Mouse (Mus musculus): ENCODE results near the gene Ms4a4b. TPM values are rescaled to one million over a fixed set of nuclear protein-coding genes. Genes with fewer than 3 reads are reported as not detected.

The Ms4a4b gene
- total RNA-seq (2021) (under 1 TPM; 0.59 to 0.65 TPM), polyA plus RNA-seq (2012; rRNA removed) (1.8 and 2.8 TPM in 2 replicates)
- long read RNA-seq = 0 reads

- H3K79me2 ChIP-seq (replicated peaks; ENCODE audit: control insufficient read depth, insufficient read depth, low read length) = no peaks in the 10 kb centered on the region
- intact Hi-C loops (cut with DNase I) = no loop called here
- no peaks in the 10 kb centered on the region for H3K27me3 ChIP-seq (ENCODE audit: control insufficient read depth, insufficient read depth, low read length)
- H3K4me3 ChIP-seq = no peak within 1 kb of the TSS
- H3K9ac ChIP-seq (ENCODE audit: low read depth, low read length) = no peak within 1 kb of the TSS
- H3K4me1 ChIP-seq (ENCODE audit: control insufficient read depth, insufficient read depth, low read length) = no peaks in the 10 kb centered on the region
- H3K36me3 ChIP-seq (ENCODE audit: control insufficient read depth, insufficient read depth, low read length) = no peaks in the 10 kb centered on the region
- no peak for DNase-seq
- H3K27ac ChIP-seq = no peak within 1 kb of the TSS
- no peak for TF ChIP-seq EP300 (IDR thresholded peaks at IDR 0.05; ENCODE audit: insufficient read depth, low read depth, low read length)
- TF ChIP-seq POLR2A (IDR thresholded peaks at IDR 0.05; ENCODE audit: insufficient read depth, low read depth, low read length) = no peak
- TF ChIP-seq CTCF (IDR thresholded peaks at IDR 0.05) = no peak
Measured at GRCm38 (mm10) chr19:11443338-11443737, at the start of gene Ms4a4b. Gene Ms4a4b (plus strand): TSS chr19:11443553.

- no peak overlapping the region for H3K9ac ChIP-seq (ENCODE audit: low read depth, low read length)
Measured at GRCm38 (mm10) chr19:11395769-11396168, 47.6 kb upstream of the Ms4a4b start.

GRCm38 (mm10) chr19:11404527-11404926 is 38.8 kb upstream of the Ms4a4b start, which contains the start of gene Ms4a4c:
Gene Ms4a4c (plus strand): TSS chr19:11404770.
- no peaks in the 10 kb centered on the region for H3K4me1 ChIP-seq (ENCODE audit: control insufficient read depth, insufficient read depth, low read length)
- TF ChIP-seq EP300 (IDR thresholded peaks at IDR 0.05; ENCODE audit: insufficient read depth, low read depth, low read length) (no peak), CTCF (IDR thresholded peaks at IDR 0.05) (no peak), POLR2A (IDR thresholded peaks at IDR 0.05; ENCODE audit: insufficient read depth, low read depth, low read length) (no peak)
- H3K36me3 ChIP-seq (ENCODE audit: control insufficient read depth, insufficient read depth, low read length) = no peaks in the 10 kb centered on the region
- H3K4me3 ChIP-seq = no peak within 1 kb of the TSS
- intact Hi-C loops (cut with DNase I) = no loop called here
- no peak within 1 kb of the TSS for H3K9ac ChIP-seq (ENCODE audit: low read depth, low read length)
- no peak within 1 kb of the TSS for H3K27ac ChIP-seq
- H3K79me2 ChIP-seq (replicated peaks; ENCODE audit: control insufficient read depth, insufficient read depth, low read length) = no peaks in the 10 kb centered on the region
- WGBS = 75% methylated on average over 3 of the region's 3 CpGs
- DNase-seq = no peak
- no peaks in the 10 kb centered on the region for H3K27me3 ChIP-seq (ENCODE audit: control insufficient read depth, insufficient read depth, low read length)

More at GRCm38 (mm10) chr19:11395769-11396168, 47.6 kb upstream of the Ms4a4b start:
- H3K27me3 ChIP-seq (ENCODE audit: control insufficient read depth, insufficient read depth, low read length) = no peaks in the 10 kb centered on the region
- H3K4me1 ChIP-seq (ENCODE audit: control insufficient read depth, insufficient read depth, low read length) = no peaks in the 10 kb centered on the region
- no peak overlapping the region for H3K27ac ChIP-seq
- no peaks in the 10 kb centered on the region for H3K79me2 ChIP-seq (replicated peaks; ENCODE audit: control insufficient read depth, insufficient read depth, low read length)
- DNase-seq = no peak
- TF ChIP-seq CTCF (IDR thresholded peaks at IDR 0.05) (no peak), EP300 (IDR thresholded peaks at IDR 0.05; ENCODE audit: insufficient read depth, low read depth, low read length) (no peak)
- H3K4me3 ChIP-seq = no peak overlapping the region
- intact Hi-C loops (cut with DNase I) = no loop called here
- H3K36me3 ChIP-seq (ENCODE audit: control insufficient read depth, insufficient read depth, low read length) = no peaks in the 10 kb centered on the region

GRCm38 (mm10) chr19:11407428-11407827 is 35.9 kb upstream of the Ms4a4b start:
- TF ChIP-seq POLR2A (IDR thresholded peaks at IDR 0.05; ENCODE audit: insufficient read depth, low read depth, low read length) (no peak), CTCF (IDR thresholded peaks at IDR 0.05) (no peak), EP300 (IDR thresholded peaks at IDR 0.05; ENCODE audit: insufficient read depth, low read depth, low read length) (no peak)
- H3K36me3 ChIP-seq (ENCODE audit: control insufficient read depth, insufficient read depth, low read length) = no peaks in the 10 kb centered on the region
- DNase-seq = no peak
- no peaks in the 10 kb centered on the region for H3K4me1 ChIP-seq (ENCODE audit: control insufficient read depth, insufficient read depth, low read length)
- intact Hi-C loops (cut with DNase I) = no loop called here
- H3K9ac ChIP-seq (ENCODE audit: low read depth, low read length) = no peak overlapping the region
- no peak overlapping the region for H3K27ac ChIP-seq
- H3K79me2 ChIP-seq (replicated peaks; ENCODE audit: control insufficient read depth, insufficient read depth, low read length) = no peaks in the 10 kb centered on the region
- H3K4me3 ChIP-seq = no peak overlapping the region
- H3K27me3 ChIP-seq (ENCODE audit: control insufficient read depth, insufficient read depth, low read length) = no peaks in the 10 kb centered on the region

GRCm38 (mm10) chr19:11408591-11408990 is 34.8 kb upstream of the Ms4a4b start:
- H3K27ac ChIP-seq = no peak overlapping the region
- WGBS = 75% methylated on average over 1 of the region's 1 CpGs
- H3K9ac ChIP-seq (ENCODE audit: low read depth, low read length) = no peak overlapping the region
- no peak for DNase-seq
- H3K79me2 ChIP-seq (replicated peaks; ENCODE audit: control insufficient read depth, insufficient read depth, low read length) = no peaks in the 10 kb centered on the region
- H3K27me3 ChIP-seq (ENCODE audit: control insufficient read depth, insufficient read depth, low read length) = no peaks in the 10 kb centered on the region
- TF ChIP-seq CTCF (IDR thresholded peaks at IDR 0.05) (no peak), EP300 (IDR thresholded peaks at IDR 0.05; ENCODE audit: insufficient read depth, low read depth, low read length) (no peak)
- H3K4me1 ChIP-seq (ENCODE audit: control insufficient read depth, insufficient read depth, low read length) = no peaks in the 10 kb centered on the region
- intact Hi-C loops (cut with DNase I) = no loop called here
- H3K4me3 ChIP-seq = no peak overlapping the region
- no peaks in the 10 kb centered on the region for H3K36me3 ChIP-seq (ENCODE audit: control insufficient read depth, insufficient read depth, low read length)

- WGBS = 50% methylated on average over 1 of the region's 1 CpGs
- H3K27ac ChIP-seq = no peak overlapping the region
- H3K79me2 ChIP-seq (replicated peaks; ENCODE audit: control insufficient read depth, insufficient read depth, low read length) = no peaks in the 10 kb centered on the region
- TF ChIP-seq POLR2A (IDR thresholded peaks at IDR 0.05; ENCODE audit: insufficient read depth, low read depth, low read length) (no peak), CTCF (IDR thresholded peaks at IDR 0.05) (no peak), EP300 (IDR thresholded peaks at IDR 0.05; ENCODE audit: insufficient read depth, low read depth, low read length) (no peak)
- no peak overlapping the region for H3K9ac ChIP-seq (ENCODE audit: low read depth, low read length)
- no peak for DNase-seq
- intact Hi-C loops (cut with DNase I) = no loop called here
- no peak overlapping the region for H3K4me3 ChIP-seq
- H3K4me1 ChIP-seq (ENCODE audit: control insufficient read depth, insufficient read depth, low read length) = no peaks in the 10 kb centered on the region
- H3K36me3 ChIP-seq (ENCODE audit: control insufficient read depth, insufficient read depth, low read length) = no peaks in the 10 kb centered on the region
- no peaks in the 10 kb centered on the region for H3K27me3 ChIP-seq (ENCODE audit: control insufficient read depth, insufficient read depth, low read length)
Measured at GRCm38 (mm10) chr19:11411640-11412039, 31.7 kb upstream of the Ms4a4b start.
